Mouse (Mus musculus) layer of hippocampus, postnatal 14 days (tissue): ENCODE results near the gene Mcidas. TPM values are rescaled to one million over a fixed set of nuclear protein-coding genes. Genes with fewer than 3 reads are reported as not detected.
A peak's percentile ranks its signal among the peaks of the same experiment; 100 is the strongest.

Experiments
- DNase-seq, 2 experiments: peaks; one replicate each; pipeline ENCODE4 v3.0.0; 2021 to 2022; ENCODE audit warnings: low spot score in 2 of 2, mixed read lengths in 1 of 2
- long read RNA-seq, 2 experiments: library from polyadenylated mRNA; stranded (forward); transcript quantifications; one replicate each; pipeline ENCODE4 v2.0.0; 2021
- total RNA-seq, 2 experiments: library from RNA; stranded (reverse); gene quantifications; 2 replicates each; pipeline ENCODE4 v1.2.3; 2021

The Mcidas gene
- total RNA-seq = under 1 TPM; 0.30 to 0.36 TPM
- long read RNA-seq, experiment 1 = 0 reads
- long read RNA-seq, experiment 2 = 0 reads

GRCm38 (mm10) chr13:112993531-112994152 lies at the start of gene Mcidas:
Gene Mcidas, plus strand, starts transcription at chr13:112993845.
- DNase-seq = no peak

- DNase-seq = peak; percentile 9 to 15
Measured at GRCm38 (mm10) chr13:112945312-112945711, 48.3 kb upstream of the Mcidas start.

DNA sequence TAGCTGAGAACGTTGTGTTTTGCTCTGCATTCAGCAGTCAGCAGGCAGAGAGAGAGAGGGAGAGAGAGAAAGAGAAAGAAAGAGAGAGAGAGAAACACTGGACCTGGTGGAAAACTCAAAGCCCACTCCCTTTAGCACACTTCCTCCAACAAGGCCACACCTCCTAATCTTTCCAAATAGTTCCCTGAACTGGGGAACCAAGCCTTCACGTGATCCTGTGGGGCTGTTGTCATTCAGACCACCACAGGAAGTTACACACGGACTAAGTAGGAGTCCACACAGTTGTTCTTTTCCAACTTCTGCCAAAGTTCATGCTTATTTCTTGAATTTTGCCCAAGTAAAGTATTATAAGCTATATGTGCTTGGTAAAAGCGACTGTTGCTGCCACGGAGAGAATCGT lies 47.7 kb upstream of the Mcidas start:
- DNase-seq = no peak

DNA sequence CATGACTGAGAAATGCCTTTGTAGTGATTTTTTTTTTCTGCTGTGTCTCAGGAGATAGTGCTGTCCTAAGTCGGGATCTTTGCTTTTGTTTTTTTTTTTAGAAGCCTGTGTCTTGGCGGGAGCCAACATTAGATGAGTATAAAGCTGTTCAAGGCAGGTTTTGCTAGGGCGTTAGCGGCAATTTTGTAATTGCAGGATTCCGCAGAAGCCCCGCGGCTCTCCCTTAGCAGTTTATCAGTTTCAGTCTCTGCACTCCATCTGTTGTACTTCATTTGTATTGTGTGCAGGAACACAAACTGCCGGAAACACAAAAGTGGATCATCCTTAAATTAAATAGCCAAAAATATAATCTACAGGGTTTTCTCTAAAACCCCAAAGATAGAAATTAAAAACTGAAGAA lies 39.6 kb upstream of the Mcidas start:
- DNase-seq = peak in 1 of 2 experiments; percentile 65

DNA sequence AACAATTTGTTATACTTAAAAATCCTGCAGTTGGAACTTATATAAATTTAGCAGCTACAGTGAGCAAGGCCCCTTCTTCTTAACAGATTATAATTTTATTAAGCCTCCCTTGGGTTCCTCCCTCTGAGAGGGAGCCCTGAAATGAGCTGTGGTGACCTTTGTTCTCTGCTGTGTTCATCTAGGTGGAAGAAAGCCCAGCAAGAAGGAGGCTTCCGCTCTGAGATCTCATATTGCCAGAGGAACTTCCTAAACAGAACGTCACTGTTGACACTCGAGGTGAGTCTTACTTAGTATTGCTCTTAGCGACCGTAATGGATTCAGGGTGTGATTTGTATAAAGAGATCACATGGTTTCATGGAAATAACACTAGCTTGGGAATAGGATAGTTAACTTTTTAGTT lies 30.6 kb upstream of the Mcidas start:
- no peak for DNase-seq

- no peak for DNase-seq
Measured at GRCm38 (mm10) chr13:112964421-112964820, 29.2 kb upstream of the Mcidas start.

DNA sequence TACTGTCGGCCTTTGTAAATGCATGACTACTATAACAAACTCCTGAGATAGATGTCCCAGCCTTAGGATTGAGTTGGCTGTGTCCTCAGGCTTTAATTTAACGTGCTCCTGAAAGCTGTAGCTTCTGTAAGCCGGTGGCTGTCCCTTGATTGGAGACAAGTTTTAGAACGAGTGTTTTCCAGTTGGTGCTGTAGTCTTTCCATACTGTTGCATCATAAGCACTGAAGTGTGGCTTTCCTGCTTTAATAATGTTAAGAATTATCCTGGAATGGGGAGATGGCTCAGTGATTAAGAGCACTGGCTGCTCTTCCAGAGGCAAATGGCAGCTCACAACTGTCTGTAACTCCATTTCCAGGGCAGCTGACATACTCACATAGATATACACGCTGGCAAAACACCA lies 26.4 kb upstream of the Mcidas start:
- no peak for DNase-seq

GRCm38 (mm10) chr13:112976720-112977119 lies 16.9 kb upstream of the Mcidas start:
- no peak for DNase-seq

DNA sequence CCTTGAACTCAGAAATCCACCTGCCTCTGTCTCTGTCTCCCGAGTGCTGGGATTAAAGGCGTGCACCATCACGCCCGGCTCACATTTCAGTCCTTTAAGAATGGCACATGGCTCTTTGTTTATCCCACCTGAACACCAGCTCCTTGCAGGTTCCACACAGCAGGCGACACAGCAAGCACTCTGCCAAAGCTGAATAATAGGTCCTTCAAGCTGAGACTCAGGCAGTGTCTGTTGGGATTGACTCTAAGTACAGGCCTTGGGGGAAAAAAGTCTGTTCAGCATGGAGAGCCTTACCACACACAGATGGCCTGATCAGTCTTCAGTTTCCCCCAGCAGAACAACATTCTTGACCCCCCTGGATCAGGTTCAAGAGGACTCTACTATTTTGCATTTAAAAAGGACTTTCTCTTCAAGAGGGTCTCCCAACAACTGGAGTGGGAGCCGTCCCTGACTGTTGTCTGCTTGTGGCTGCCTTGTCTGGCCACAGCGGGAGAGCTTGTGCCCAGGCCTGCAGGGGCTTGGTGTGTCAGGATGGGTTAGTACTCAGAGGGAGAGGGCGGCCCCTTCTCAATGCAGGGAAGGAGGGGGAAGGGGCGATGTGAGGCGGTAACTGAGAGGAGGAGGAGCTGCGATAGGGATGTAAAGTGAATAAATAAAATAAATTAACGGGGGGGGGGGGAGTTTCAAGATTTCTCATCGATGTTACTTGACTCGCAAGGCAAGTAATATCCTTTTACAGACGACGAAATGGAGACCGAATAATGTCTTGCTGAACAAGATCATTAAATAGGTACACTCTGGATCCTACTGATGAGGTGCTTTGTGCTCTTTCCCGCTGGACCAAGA lies 7.8 kb upstream of the Mcidas start:
- no peak for DNase-seq

GRCm38 (mm10) chr13:112986451-112986950 lies 7.1 kb upstream of the Mcidas start:
- DNase-seq = no peak

GRCm38 (mm10) chr13:112987532-112987943 lies 6.1 kb upstream of the Mcidas start, which contains the start of gene Ccno:
Gene Ccno, plus strand, starts transcription at chr13:112987802.
- DNase-seq = peak; percentile 89 to 96

GRCm38 (mm10) chr13:112987991-112988390 lies 5.7 kb upstream of the Mcidas start:
- no peak for DNase-seq

- DNase-seq = no peak
Measured at GRCm38 (mm10) chr13:112988866-112989265, 4.8 kb upstream of the Mcidas start.

DNA sequence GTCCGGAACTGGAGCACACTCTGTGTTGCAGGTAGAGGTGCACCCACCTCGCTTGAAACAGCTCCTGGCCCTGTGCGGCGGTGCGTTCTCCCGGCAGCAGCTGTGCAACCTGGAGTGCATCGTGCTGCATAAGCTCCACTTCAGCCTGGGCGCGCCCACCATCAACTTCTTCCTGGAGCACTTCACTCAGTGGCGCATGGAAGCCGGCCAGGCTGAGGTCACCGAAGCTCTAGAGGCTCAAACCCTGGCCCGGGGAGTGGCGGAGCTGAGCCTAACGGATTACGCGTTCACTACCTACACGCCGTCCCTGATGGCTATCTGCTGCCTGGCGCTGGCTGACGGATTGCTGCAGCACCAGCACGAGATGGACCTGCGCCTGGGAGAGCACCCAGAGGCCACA lies 4.1 kb upstream of the Mcidas start:
- DNase-seq = no peak

GRCm38 (mm10) chr13:112990346-112990745 lies 3.3 kb upstream of the Mcidas start:
- DNase-seq = no peak

- DNase-seq = peak; percentile 39 to 40
Measured at GRCm38 (mm10) chr13:112994191-112994590, 546 bp downstream of the Mcidas start.

DNA sequence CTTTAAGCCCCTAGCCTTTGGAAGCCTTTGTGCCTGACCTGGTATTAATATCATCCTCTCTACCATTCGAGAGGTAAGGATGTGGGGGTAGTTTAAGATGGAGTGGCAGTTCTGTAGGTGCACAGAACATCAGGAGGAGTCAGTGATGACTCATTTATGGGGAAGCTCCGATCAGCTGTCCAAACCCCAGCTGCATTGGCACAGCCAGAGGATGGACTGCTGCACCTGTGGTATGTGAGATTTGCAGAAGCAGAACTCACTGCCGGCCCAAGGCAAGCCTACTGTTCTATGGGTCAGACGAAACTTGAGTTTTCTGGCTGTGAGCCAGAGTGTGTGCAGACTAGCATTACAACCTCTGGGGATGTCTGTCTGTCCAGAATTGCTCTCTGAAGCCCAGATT lies 2.8 kb downstream of the Mcidas start:
- no peak for DNase-seq

GRCm38 (mm10) chr13:112997369-112997768 lies 3.7 kb downstream of the Mcidas start:
- no peak for DNase-seq

DNA sequence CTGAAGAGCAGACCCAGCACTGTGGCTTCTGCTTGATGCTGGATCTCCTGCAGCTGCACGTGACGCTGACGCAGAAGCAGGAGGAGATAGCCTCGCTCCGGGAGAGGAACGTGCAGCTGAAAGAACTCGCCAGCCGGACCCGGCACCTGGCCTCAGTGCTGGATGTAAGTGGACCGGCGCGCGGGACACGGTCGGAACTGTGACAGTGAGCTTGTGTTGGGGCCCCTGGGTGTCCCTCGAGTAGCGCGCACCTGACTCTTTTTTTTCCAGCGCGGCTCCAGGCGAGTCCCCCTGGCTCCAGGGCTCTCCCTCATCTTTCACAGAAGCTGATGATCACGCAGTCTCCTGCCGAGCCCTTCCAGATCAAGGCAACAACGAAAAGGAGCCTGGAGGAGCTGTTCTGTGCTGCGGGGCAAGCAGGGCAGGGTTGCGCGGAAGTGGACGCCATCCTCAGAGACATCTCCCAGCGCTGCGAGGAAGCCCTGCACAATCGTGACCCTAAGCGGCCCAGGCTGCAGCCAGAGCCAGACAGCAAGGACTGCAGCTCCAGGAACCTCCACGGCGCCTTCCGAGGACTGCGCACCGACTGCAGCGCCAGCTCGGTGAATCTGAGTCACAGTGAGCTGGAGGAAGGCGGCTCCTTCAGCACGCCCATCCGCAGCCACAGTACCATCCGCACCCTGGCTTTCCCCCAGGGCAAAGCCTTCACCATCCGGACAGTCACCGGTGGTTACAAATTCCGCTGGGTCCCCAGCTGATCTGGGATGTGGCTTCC lies 5.0 kb downstream of the Mcidas start:
- DNase-seq = no peak

DNA sequence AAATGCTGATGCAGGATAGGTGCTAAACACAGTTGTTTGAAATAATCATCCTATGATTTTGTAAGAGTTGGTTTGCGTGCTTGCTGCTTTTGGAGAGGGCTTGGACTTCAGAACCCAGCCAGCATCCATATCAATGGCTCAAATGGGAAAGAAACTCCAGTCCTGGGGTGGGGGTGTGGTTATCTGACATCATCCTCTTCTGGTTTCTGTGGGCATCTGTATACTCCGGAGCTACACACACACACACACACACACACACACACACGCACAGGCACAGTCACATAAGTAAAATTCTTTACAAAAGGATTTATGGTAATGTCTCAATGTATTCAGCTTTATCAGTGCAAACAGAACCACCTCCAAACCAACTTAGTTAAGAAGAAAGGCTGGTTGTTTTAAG lies 6.4 kb downstream of the Mcidas start:
- no peak for DNase-seq

DNA sequence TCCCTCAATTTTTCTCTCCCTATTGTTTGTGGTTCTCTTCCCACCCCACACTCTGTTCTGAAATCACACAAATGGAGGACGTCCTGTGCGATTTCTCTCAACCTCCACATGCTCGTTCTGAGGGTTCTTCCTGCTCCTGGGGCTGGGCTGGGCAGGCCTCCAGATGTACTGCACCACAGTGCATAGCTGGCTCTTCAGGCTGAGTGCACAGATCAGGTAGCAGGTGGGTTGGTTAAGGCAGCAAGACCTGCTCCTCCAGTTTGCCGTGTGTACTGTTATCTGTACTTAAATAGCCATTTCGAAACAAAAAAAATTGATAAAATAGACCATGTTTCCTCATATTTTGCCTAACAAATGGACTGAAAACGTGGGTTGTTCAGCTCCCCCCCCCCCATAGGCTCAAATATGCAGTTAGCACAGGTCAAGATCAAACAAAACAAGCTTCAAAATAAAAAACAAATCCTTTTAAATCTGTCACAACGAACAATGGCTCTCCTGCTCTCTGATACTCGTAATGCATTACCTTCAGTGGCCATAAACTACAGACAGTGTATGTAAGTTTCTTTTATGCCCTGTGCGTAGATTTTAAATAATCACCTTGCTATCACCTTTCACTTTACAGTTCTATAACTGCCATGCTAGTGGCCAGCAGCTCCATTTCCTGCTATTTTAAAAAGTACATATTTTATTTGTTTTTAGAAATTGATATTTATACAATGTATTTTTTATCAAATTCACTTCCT lies 7.1 kb downstream of the Mcidas start:
- DNase-seq = no peak
